Comparison of ENCODE assay signal across 8 mouse cellular contexts in genomic region chr7:70357516-70358019, GRCm38 (mm10). TPM values are rescaled to one million over a fixed set of nuclear protein-coding genes. Genes with fewer than 3 reads are reported as not detected.
DNase-seq lines count a peak whose midpoint lies in the region; ATAC-seq and TF ChIP-seq lines count a peak whose summit lies in the region.

No protein-coding gene starts in this region.

- H3K36me3 ChIP-seq in kidney, postnatal 0 days (ENCODE audit: insufficient read depth, low read length) = peaks cover 28% of the 10 kb centered on the region
- H3K36me3 ChIP-seq in embryonic facial prominence, embryonic 10.5 days (replicated peaks) = peaks cover 62% of the 10 kb centered on the region
- peaks cover 32% of the 10 kb centered on the region for H3K36me3 ChIP-seq in hindbrain, embryonic 14.5 days (replicated peaks; ENCODE audit: control insufficient read depth, insufficient read depth)
- H3K36me3 ChIP-seq in midbrain, embryonic 16.5 days (ENCODE audit: control insufficient read depth, insufficient read depth, low read length) = no peaks in the 10 kb centered on the region

- DNase-seq in kidney, postnatal 0 days (ENCODE audit: low spot score) = no peak
- DNase-seq in kidney, adult 9 months = no peak
- no peak for DNase-seq in embryonic facial prominence, embryonic 10.5 days (ENCODE audit: low spot score)
- DNase-seq in hindbrain, embryonic 14.5 days (ENCODE audit: low spot score) = peak; percentile 26
- DNase-seq in left cerebral cortex, adult 9 months (ENCODE audit: low spot score in 2 of 2) = no peak
- DNase-seq in frontal cortex, adult 2 months (ENCODE audit: extremely low spot score in 1 of 2, low spot score in 1 of 2) = no peak

- H3K4me2 ChIP-seq in kidney, postnatal 0 days (ENCODE audit: low read length) = peak overlapping the region; percentile 82
- peak overlapping the region; percentile 81 for H3K4me2 ChIP-seq in hindbrain, embryonic 14.5 days (replicated peaks)
- peak overlapping the region; percentile 72 for H3K4me2 ChIP-seq in midbrain, embryonic 16.5 days (ENCODE audit: low read length)

- no peaks in the 10 kb centered on the region for H3K27me3 ChIP-seq in kidney, postnatal 0 days (ENCODE audit: insufficient read depth, low read length)
- peaks cover 34% of the 10 kb centered on the region; the same call in 1 of the 2 replicates for H3K27me3 ChIP-seq in embryonic facial prominence, embryonic 10.5 days (replicated peaks; ENCODE audit: low read depth, poor library complexity, severe bottlenecking)
- H3K27me3 ChIP-seq in hindbrain, embryonic 14.5 days (ENCODE audit: control insufficient read depth, insufficient read depth, low read length) = peaks cover 4% of the 10 kb centered on the region; the same call in 1 of the 2 replicates
- peaks cover 18% of the 10 kb centered on the region for H3K27me3 ChIP-seq in midbrain, embryonic 16.5 days (ENCODE audit: control insufficient read depth, insufficient read depth, low read depth, low read length)

- WGBS in kidney, postnatal 0 days = under 1% methylated on average over 17 of the region's 17 CpGs
- WGBS in embryonic facial prominence, embryonic 10.5 days = 3% methylated on average over 17 of the region's 17 CpGs
- WGBS in hindbrain, embryonic 14.5 days = 3% methylated on average over 17 of the region's 17 CpGs
- 8% methylated on average over 17 of the region's 17 CpGs for WGBS in midbrain, embryonic 16.5 days

- H3K4me3 ChIP-seq in kidney, postnatal 0 days (replicated peaks; ENCODE audit: low read depth, low read length) = peak overlapping the region; percentile 98
- H3K4me3 ChIP-seq in embryonic facial prominence, embryonic 10.5 days = peak overlapping the region; percentile 95
- H3K4me3 ChIP-seq in hindbrain, embryonic 14.5 days (replicated peaks; ENCODE audit: low read length) = peak overlapping the region; percentile 85
- H3K4me3 ChIP-seq in midbrain, embryonic 16.5 days (ENCODE audit: low read depth, low read length) = peak overlapping the region; percentile 72

- ATAC-seq in kidney, postnatal 0 days (replicated peaks; ENCODE audit: low FRiP score, low read depth) = no peak
- ATAC-seq in hindbrain, embryonic 14.5 days (ENCODE audit: low FRiP score) = no peak
- no peak for ATAC-seq in midbrain, embryonic 16.5 days
- ATAC-seq in megakaryocyte-erythroid progenitor cell, adult 5-6 weeks (replicated peaks; ENCODE audit: low FRiP score, low TSS enrichment, poor library complexity, severe bottlenecking) = no peak

- H3K4me1 ChIP-seq in kidney, postnatal 0 days (replicated peaks; ENCODE audit: insufficient read depth, low read length) = no peaks in the 10 kb centered on the region
- peaks cover 50% of the 10 kb centered on the region for H3K4me1 ChIP-seq in embryonic facial prominence, embryonic 10.5 days
- peaks cover 13% of the 10 kb centered on the region; the same call in 1 of the 2 replicates for H3K4me1 ChIP-seq in hindbrain, embryonic 14.5 days (replicated peaks; ENCODE audit: control insufficient read depth, insufficient read depth, low read length)
- H3K4me1 ChIP-seq in midbrain, embryonic 16.5 days (ENCODE audit: control insufficient read depth, insufficient read depth, low read length) = 0 out of 2 replicates have a peak, but pooled peaks cover 2% of the 10 kb centered on the region

- H3K27ac ChIP-seq in kidney, postnatal 0 days = peak overlapping the region; percentile 99
- peak overlapping the region; percentile 99 for H3K27ac ChIP-seq in embryonic facial prominence, embryonic 10.5 days (replicated peaks)
- peak overlapping the region; percentile 99 for H3K27ac ChIP-seq in hindbrain, embryonic 14.5 days
- peak overlapping the region; percentile 96 for H3K27ac ChIP-seq in midbrain, embryonic 16.5 days (ENCODE audit: low read length)

- H3K9me3 ChIP-seq in kidney, postnatal 0 days (replicated peaks; ENCODE audit: low read length) = no peaks in the 10 kb centered on the region
- no peaks in the 10 kb centered on the region for H3K9me3 ChIP-seq in embryonic facial prominence, embryonic 10.5 days
- no peaks in the 10 kb centered on the region for H3K9me3 ChIP-seq in hindbrain, embryonic 14.5 days (ENCODE audit: control insufficient read depth, low read length)
- H3K9me3 ChIP-seq in midbrain, embryonic 16.5 days (replicated peaks; ENCODE audit: control insufficient read depth, low read length, poor library complexity, severe bottlenecking) = no peaks in the 10 kb centered on the region

- H3K9ac ChIP-seq in kidney, postnatal 0 days (ENCODE audit: low read depth, low read length) = peak overlapping the region; percentile 100
- peak overlapping the region; percentile 96 for H3K9ac ChIP-seq in hindbrain, embryonic 14.5 days
- peak overlapping the region; percentile 74 for H3K9ac ChIP-seq in midbrain, embryonic 16.5 days (ENCODE audit: low read depth, low read length)

- no peak for TF ChIP-seq CTCF in kidney, postnatal 0 days (IDR thresholded peaks at IDR 0.05; ENCODE audit: low read depth)

RNA-seq across cellular contexts. Expression of gene Nr2f2, which starts 9.0 kb away (rescaled TPM):
- 190 and 203 TPM in 2 replicates for polyA plus RNA-seq in kidney, postnatal 0 days (2015; fragmentation: Nextera tagmentation; extraction: Ambion mirVana)
- polyA plus RNA-seq in embryonic facial prominence, embryonic 10.5 days (2016; fragmentation: Nextera tagmentation; extraction: Ambion mirVana) = 89.7 and 99.8 TPM in 2 replicates
- polyA plus RNA-seq in hindbrain, embryonic 14.5 days (2014; fragmentation: Nextera tagmentation; extraction: Ambion mirVana) = 105 and 127 TPM in 2 replicates
- 78.0 and 102 TPM in 2 replicates for polyA plus RNA-seq in midbrain, embryonic 16.5 days (2015; fragmentation: Nextera tagmentation; extraction: Ambion mirVana)
- total RNA-seq in megakaryocyte-erythroid progenitor cell, adult 5-6 weeks (2014; fragmentation: Nextera tagmentation) = not detected in 2 replicates
- total RNA-seq in megakaryocyte-erythroid progenitor cell, adult 5-6 weeks (2017) = not detected in 2 replicates
- polyA plus RNA-seq in frontal cortex, adult 2 months (2012; rRNA removed) = 29.0 and 30.2 TPM in 2 replicates
